Mouse (Mus musculus): ENCODE data around the gene Psmd4.

- no peak for TF ChIP-seq POLR2A (IDR thresholded peaks at IDR 0.05; ENCODE audit: borderline replicate concordance, extremely low read depth, low read depth, low read length)
- TF ChIP-seq CTCF (IDR thresholded peaks at IDR 0.05; ENCODE audit: insufficient read depth, low read length): peak; percentile 68
Observed at GRCm38 (mm10) chr3:94996946-94997345, 45.5 kb downstream of the Psmd4 start.
